Mouse (Mus musculus): ENCODE measurements around the gene Slc4a1.

Slc4a1 gene

DNA sequence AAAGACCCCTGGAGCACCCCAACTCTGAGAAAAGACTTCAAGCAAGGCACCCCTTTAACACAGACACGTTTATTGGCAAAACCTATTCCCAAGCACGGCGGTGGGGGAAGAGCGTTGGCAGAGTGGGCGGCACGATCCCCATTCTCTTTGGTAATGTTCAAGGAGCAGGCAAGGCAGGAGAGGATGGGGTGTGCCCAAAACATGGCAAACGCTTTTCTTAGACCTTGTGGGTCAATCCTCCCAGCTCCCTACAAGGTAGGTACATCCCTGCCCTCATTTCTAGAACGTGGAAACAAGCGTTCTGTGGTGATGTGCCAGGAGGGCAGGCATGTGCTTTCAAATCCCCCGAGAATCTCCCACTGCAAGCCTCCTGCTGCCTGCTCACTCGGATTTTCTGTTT, 17.2 kb downstream of the Slc4a1 start:
- DNase-seq = no peak

GRCm38 (mm10) chr11:102348101-102348585, 17.9 kb downstream of the Slc4a1 start:
- DNase-seq = no peak

DNA sequence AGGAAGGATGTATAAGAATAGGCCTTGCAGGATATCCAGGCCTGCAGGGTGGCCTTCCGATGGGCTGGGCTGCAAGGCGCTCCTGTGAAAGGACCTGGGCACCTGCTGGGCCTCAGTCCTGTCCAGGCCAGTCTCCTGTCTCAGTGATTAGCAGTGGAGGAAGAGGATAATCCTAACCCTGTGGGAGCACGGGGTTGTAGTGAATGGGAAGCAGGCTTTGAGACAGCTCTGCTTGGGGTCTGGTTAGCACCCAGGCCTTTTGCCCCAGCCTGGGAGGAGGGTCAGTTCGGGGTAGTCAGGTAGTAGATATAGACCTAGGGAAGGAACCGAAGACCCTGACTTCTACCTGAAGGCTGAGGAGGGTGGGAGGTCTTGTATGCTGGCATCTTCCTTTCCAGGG, 18.3 kb downstream of the Slc4a1 start:
- no peak for DNase-seq

DNA sequence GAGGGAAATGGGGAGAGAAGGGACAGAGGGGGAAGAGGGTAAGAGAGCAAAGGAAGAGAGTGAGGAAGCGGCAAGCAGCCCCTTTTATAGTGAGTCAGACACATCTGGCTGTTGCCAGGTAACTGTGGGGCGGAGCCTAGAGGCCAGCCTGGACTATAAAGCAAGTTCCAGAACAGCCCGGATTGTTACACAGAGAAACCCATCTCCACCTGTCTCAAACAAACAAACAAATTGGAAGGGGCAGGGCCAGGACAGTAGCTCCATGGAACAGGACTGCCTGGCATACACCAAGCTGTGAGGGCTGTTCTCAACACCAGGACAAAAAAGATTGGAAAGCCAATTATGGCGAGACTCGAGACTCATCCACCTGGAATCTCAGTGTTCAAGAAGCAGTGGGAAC, 19.1 kb downstream of the Slc4a1 start:
- DNase-seq = no peak

DNA sequence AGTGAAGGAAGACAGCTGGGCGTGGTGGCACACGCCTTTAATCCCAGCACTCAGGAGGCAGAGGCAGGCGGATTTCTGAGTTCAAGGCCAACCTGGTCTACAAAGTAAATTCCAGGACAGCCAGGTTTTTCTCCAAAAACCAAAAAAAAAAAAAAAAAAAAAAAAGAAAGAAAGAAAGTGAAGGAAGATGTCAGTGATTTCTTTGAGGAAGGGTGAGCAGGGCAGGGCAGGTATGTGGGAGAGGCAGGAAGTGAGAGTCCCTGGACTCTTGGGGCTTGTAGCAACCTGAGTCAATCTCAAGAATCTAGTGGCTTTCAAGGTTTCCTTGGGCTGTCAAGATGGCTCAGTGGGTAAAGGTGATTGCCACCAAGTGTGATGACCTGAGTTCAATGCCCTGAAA, 21.5 kb downstream of the Slc4a1 start:
- DNase-seq = no peak

GRCm38 (mm10) chr11:102342742-102343141, 23.3 kb downstream of the Slc4a1 start:
- no peak for DNase-seq

DNA sequence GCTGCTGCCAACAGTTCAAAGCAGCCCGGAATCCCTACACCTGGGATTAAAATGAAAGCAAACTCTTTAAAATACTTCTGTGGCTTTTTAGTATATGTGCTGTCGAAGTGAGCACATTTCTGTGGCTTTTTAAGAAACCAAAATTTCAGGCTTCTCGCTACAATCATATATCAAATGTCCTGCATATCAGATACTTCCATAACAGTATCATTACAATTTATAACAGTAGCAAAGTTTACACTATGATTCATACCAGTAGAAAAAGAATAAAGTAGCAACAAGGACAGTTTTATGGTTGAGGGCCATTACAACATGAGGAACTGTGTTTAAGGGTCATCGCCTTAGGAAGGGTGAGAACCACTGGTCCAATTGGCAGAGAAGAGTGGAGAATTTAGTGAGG, 24.9 kb downstream of the Slc4a1 start:
- DNase-seq = no peak

GRCm38 (mm10) chr11:102339624-102340023, 26.4 kb downstream of the Slc4a1 start:
- DNase-seq = no peak

DNA sequence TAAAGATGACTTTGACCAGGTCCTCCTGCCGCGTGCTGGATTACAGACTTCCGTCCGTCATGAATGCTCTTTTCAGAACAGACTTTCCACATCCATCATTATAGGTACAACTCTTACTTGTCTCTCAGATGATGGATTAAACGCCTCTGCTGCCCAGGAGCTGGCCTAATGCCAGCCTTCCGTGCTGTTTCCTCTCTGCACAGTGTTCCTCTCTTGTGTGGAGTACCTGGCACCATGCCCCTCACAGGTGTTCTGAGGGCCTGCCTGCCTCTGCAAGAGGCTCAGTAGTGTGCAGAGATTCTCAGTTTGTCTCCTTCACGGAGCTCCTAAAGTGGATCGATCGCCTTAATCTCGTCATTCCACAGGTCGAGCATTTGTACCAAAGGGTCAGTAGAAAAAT, 26.8 kb downstream of the Slc4a1 start:
- no peak for DNase-seq

GRCm38 (mm10) chr11:102338561-102338960, 27.4 kb downstream of the Slc4a1 start:
- DNase-seq = peak; percentile 48

- DNase-seq = no peak
These were observed 28.1 kb downstream of the Slc4a1 start for GRCm38 (mm10) chr11:102337921-102338320.

- DNase-seq = no peak
These were observed 29.8 kb downstream of the Slc4a1 start for GRCm38 (mm10) chr11:102336191-102336590.

DNA sequence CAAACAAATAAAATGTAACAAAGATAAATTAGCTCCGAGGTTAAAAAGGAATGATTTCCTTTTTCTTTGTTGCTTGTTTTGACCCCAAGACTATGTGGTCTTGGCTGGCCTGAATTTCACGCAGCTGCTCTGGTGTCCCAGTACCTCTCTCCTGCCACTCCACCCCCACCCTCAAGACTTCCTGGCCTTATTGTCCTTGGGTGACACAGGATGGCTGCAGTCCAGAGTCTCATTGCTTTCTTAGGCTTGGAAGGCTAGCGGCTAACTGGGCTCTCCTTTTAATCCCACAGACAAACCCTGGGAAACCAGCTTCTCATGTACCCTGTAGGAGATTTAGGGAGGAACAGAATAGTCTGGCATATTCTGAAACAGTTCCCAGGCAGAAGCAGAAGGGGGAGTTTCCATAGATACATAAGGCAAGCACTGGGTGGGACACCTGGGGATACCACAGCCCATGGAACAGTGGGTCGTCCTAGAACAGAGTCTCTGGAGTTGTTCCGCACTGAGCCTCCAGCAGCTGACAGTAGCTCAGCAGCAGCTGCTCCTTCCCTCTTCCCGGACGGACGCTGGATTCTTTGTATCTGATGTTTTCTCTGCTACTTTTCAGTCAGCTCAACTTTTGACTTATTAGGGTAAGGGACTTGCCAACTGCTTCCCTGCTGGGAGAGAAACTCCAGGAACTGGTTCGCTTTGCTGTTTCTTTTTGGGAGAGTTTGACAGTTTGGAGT, 30.9 kb downstream of the Slc4a1 start:
- no peak for DNase-seq

GRCm38 (mm10) chr11:102334010-102334409, 32.0 kb downstream of the Slc4a1 start:
- no peak for DNase-seq

- DNase-seq = no peak
These were observed 32.9 kb downstream of the Slc4a1 start for GRCm38 (mm10) chr11:102333061-102333460.

- DNase-seq = no peak
These were observed 34.2 kb downstream of the Slc4a1 start for GRCm38 (mm10) chr11:102331806-102332205.

DNA sequence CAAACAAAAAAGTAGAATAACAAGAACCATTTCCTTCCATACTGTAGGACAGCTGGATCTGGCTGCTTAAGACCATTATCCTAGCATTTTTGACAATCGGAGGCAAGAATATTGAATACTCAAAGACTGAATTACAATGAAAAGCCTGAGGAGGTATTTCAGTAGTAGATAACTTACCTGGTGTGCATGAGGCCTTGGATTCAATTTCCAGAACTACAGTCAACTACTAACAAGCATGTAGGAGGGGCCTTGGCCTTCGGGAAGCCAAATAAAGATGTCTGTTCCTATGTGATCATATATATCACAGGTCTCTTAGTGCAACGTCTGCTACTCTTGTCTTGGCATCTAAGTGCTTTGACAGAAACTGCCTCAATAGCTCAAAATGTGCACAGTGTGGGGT, 36.0 kb downstream of the Slc4a1 start:
- no peak for DNase-seq

DNA sequence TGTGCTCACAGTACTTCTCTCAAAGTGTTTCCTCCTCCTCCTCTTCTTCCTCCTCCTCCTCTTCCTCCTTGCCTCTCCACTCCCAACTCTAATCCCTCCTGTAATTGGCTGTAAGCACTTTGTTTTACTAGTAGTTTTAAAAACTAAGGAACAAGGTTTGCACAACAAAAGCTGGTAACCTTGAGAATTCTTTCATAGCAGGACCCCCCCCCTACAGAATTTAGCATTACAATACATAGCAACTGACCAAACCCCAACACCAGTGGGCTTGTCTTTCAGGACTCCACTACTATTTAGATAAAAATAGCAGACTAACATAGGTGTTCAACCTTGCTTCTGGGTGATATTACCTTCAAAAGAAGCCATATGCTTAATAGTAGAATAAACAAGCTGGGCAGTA, 36.5 kb downstream of the Slc4a1 start:
- no peak for DNase-seq

DNA sequence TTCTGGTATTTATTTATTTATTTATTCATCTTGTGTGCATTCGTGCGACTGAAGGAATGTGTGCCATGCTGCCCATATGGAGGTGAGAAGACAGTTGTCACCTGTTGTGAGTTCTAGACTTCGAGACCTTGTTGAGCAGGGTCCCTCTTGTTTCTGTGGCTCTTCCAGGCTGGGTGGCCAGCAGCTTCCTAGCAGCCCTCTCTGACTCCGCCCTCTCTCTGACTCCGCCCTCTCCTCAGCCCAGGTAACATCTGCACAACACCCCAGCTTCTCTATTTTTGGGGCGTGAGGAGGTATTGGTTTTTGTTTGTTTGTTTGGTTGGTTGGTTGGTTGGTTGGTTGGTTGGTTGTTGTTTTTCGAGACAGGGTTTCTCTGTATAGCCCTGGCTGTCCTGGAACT, 38.2 kb downstream of the Slc4a1 start:
- DNase-seq = no peak

DNA sequence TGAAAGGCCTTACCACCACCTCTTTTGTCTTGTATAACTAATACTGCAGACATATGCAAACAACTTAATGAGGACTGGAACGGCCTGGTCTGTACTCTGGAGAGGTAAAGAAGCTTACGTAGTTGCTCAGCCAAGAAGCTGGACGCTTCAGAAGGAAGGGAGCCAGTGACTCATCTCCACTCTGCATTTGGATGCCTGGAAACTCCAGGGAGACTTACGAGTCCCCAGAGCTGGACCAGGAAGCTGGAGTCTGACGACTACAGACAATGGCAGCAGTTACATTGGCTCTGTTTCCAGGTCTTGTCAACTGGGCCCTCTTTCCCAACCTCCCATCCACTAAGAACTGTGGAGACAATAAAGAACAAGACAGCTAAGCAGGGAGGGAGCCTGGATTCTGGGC, 38.8 kb downstream of the Slc4a1 start:
- no peak for DNase-seq

GRCm38 (mm10) chr11:102323516-102323915, 42.5 kb downstream of the Slc4a1 start:
- no peak for DNase-seq

GRCm38 (mm10) chr11:102321931-102322330, 44.1 kb downstream of the Slc4a1 start:
- no peak for DNase-seq

DNA sequence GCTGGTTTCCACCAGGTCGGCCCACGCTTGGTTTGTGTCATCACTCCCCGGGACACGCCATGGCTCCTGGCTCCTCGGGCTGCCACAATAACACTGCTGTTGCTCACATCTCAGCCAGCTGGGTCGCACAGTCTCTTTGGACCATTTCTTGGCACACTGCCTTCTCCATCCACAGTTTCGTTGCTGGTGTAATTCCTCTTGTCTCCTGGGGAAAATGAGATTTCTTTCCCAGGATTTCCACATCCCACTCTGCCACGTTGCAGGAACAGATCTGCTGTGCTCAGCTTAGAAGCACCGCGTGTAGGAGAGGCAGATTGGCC, 45.4 kb downstream of the Slc4a1 start:
- DNase-seq = peak; percentile 83

DNA sequence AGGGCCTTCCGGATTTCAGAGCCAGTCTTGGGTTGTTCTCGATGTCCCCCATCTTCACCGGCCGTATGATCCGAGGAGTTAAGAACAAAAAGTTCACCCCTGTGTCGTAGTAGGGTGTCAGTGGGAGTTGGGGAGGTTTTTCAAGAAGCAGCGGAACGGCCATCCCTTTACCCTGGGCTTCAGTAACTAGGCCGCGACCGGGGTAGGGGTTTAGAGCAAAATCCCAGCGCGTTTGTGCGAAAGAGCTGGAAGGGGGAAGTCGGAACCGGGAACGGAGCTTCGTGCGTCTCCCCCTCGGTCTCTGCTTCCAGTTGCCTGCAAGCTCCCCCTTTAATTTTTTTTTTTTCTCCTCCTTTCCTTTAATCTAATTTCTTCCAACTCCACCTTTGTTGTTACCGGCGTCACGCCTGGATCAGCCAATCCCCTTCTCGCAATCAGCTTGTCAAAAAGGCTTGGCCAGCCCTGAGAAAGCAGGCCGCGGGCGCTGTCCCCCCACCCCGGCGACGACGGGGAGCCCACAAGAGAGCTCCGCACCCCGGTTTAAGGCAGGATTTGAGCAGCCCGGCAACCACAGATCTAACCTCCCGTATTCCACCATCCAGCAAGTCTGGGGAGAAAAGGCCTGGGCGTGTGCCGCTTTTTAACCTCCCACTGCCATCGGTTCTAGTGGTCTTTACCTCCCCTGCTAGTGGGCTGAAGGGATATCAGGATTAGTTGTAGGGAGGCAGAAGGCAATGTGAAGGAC, 45.9 kb downstream of the Slc4a1 start:
- DNase-seq = peak; percentile 93

- peak; percentile 86 for DNase-seq
These were observed 46.6 kb downstream of the Slc4a1 start, which contains the start of gene Ubtf for GRCm38 (mm10) chr11:102319410-102319792. Gene Ubtf (minus strand): TSS chr11:102319742.
